Mouse (Mus musculus): ENCODE data around the gene Mdh1b.

The Mdh1b gene

DNA sequence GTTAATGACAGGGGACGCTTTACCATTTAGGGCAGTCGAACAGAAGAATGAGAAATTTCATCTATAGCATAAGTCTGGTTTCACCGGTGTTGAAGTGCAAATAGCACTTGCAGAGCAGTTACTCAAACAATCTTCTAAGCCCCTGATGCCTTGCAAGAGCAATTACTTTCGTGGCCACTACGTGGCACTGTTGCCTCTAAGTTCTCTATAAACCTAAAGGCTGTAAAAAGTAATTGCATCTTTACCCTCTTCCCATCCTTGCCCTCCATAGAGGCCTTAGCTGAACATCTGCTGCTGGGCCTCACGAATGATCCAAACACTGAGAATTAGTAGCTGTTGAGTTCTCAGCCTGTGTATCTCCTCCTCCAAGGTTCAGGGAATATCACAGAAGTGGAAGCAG, 72.1 kb downstream of the Mdh1b start:
- peak; percentile 48 for DNase-seq

Measured in cerebellum, adult 8-10 months (tissue).